Mouse (Mus musculus): ENCODE measurements at regions not wholly inside any gene's neighbourhood (a gene's known extent, or its start where the extent isn't known, plus 50 kb on each side); places are given as distances from the start of the nearest gene placed in this dataset.

DNA sequence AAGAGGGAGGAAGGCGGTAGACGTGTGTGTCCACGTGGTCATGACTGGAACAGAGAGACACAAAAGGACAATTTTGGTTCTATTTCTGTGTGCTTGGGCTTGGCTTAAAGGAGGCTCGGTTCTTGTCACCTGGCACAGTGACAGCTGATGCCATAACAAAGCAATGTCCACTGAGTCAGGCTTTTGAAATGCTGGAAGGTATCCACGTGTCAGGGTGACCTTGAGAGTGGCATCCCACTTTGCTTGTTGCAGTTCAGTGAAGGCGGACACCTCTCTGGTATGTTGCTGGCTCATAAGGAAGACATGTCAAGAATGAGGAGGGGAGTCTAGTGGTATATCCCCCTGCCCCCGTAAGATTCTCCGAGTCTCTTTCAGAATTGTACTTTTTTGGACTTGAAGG is 192.6 kb upstream of the Ddhd1 start:
- no peak for TF ChIP-seq CTCF (IDR thresholded peaks at IDR 0.05; ENCODE audit: borderline replicate concordance, insufficient read depth, low read length)
- TF ChIP-seq POLR2A (IDR thresholded peaks at IDR 0.05; ENCODE audit: low read depth, low read length): no peak
